Mouse (Mus musculus) lung, adult 2 months (tissue): ENCODE measurements around the gene Psmb2.
A peak's percentile ranks its signal among the peaks of the same experiment; 100 is the strongest.

Experiments
- CTCF ChIP-seq: fragments of 200-500 bp; IDR thresholded peaks from 2 replicates; pipeline ENCODE4 v1.5.1; 2011; ENCODE audit warnings: mild to moderate bottlenecking, low read length, control low read depth; ENCODE audit not compliant: insufficient read depth
- POLR2A ChIP-seq: fragments of 200-500 bp; IDR thresholded peaks from 2 replicates; pipeline ENCODE4 v1.6.1; 2011; ENCODE audit warnings: low read depth, mild to moderate bottlenecking, control low read depth, low read length, borderline replicate concordance; ENCODE audit errors: extremely low read depth

GRCm38 (mm10) chr4:126745506-126746193 is 68.2 kb downstream of the Psmb2 start:
- TF ChIP-seq CTCF: peak; percentile 46
- no peak for TF ChIP-seq POLR2A
